Mouse (Mus musculus): Measurements from ENCODE around the gene Igfn1.

GRCm38 (mm10) chr1:136051465-136051864 is 45.3 kb upstream of the Igfn1 start:
- no peak for TF ChIP-seq POLR2A (IDR thresholded peaks at IDR 0.05; ENCODE audit: control insufficient read depth, low read depth, low read length)
- TF ChIP-seq CTCF (IDR thresholded peaks at IDR 0.05; ENCODE audit: control insufficient read depth, insufficient read depth, insufficient replicate concordance, low read depth, low read length) = peak; percentile 44; the same call in 1 of the 2 replicates

Data from testis, adult 2 months (tissue).